Mouse (Mus musculus): ENCODE measurements at regions not wholly inside any gene's neighbourhood (a gene's known extent, or its start where the extent isn't known, plus 50 kb on each side); places are given as distances from the start of the nearest gene placed in this dataset.

DNA sequence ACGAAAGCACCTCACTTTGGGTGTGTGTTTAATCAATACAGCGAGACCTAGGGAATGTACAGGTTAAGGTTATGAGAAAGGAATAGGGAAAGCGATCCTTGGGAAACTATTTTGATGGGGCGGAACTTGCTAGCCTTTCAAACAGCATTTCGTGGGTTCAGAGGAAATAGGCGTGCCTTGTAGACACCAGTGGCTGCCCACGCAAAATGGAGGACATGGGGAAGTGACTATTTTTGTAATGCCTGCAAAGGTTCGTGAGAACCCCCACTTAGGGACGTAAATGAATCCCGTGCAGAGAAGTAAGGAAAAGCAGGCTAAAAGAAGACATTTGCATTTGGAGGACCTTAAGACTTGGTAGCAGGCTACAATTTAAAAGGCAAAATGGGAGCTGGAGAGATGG lies 114.1 kb upstream of the Ppm1h start:
- DNase-seq (ENCODE audit: low read depth, low spot score): no peak

DNA sequence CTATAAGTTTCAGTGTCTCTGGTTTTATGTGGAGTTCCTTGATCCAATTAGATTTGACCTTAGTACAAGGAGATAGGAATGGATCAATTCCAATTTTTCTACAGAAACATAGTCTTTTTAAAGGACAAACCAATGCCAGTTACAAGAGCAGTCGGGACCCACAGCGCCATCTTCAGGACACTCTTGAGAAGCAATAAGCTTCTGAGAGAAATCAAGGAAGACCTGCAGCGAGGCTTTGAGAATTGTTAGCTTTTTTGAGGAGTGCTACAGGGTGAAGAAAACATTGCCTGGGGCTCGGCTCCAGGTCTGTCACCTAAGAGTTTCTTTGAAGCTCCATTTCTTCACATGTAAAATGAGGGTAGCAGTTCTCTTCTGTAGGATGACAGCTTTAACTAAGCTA lies 112.0 kb upstream of the Ppm1h start:
- no peak for DNase-seq (ENCODE audit: low read depth, low spot score)

DNA sequence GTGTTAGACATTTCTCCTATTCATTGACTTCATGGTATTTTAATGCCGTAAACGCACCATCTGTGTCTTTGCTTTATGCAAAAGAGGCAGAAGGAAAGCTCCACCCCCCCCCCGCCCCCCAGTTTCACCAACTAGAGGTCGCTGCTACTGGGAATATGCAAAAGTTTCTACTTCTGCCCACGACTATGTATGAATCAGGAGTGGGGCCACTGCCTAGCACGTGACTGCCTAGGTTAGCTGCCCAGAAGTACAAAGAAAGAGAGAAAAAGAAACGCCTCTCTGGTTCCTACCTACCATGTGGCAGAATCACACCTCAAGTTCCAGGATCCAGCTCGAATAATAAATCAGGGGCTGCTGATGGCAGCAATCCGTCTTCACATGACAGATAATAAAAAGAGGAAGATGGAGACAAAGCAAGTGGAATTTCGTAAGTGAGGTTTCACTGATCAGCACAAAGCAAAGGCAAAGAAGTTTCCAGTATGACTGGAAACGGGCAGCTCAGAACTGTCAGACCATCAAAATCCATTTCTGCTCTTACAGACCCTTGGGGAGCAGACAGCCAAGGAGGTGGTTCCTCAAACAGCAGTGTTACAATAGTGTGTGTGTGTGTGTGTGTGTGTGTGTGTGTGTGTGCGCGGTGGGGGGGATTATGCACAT lies 108.9 kb upstream of the Ppm1h start:
- DNase-seq (ENCODE audit: low read depth, low spot score): no peak

DNA sequence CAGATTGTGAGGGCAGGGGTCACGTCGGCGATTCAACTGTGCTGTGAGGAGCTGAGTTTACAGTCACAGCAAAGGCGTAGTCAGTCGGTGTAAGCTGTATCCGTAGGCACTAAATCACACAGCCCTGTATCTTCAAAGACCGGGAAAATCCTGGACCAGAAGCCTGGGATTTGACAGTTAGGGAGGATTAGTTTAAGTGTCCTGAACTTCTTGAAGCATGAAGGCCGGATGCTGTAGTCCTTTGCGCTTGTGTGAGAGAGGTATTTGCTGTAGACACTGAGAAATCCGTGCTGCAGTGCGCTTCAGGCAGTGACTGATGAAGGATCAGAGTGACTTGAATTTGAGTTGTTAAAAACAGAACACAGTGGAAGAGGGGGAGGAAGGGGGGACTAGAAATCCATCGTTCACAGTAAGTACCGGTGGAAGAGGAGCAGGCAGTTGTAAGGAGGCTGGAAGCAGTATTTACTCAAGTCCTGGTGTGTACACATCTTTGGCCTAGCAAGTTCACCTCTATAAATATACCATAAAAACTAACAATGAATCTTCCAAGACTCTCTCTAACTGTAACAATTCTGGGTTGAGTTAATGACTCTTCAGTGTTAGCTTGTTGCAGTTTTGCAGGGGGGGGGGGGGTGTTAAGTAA lies 107.5 kb upstream of the Ppm1h start:
- no peak for DNase-seq (ENCODE audit: low read depth, low spot score)

DNA sequence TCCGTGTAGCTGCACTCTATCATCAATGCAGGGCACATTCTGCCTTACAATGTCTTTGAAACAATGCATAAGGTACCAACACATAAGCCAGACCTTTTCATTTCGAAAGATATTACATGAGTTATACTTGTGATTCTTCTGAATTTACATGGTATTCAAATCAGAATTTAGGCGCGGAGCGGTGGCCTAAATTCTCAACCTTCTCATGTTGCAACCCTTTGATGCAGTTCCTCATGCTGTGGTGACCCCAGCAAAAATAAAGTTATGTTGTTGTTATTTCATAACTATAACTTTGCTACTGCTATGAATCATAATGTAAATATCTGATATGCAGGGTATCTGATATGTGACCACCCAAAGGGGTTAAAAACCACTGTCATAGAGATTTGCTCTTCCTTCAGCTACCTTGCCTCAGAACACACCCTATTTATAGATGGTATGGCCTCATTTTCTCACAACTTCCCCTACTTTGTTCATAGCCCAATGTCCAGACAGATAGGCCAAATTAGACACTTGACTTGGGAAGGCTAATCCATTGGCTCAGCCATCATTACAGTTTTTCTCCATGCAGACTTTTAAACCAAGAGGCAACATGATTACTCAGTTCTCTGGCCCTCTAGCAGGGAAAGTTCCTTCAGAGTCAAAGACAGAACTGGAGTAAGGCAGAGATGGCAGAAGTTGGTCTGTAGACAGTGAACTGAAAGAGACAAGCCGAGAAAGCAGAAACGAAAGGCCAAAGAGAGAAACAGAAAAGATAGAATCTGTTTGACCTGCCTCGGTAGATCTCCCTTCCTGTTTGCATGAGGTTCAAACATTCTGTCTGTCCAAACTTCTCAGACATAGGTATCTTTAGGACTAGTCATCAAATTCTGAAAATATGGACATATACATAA lies 102.1 kb upstream of the Ppm1h start:
- DNase-seq (ENCODE audit: low read depth, low spot score): no peak

DNA sequence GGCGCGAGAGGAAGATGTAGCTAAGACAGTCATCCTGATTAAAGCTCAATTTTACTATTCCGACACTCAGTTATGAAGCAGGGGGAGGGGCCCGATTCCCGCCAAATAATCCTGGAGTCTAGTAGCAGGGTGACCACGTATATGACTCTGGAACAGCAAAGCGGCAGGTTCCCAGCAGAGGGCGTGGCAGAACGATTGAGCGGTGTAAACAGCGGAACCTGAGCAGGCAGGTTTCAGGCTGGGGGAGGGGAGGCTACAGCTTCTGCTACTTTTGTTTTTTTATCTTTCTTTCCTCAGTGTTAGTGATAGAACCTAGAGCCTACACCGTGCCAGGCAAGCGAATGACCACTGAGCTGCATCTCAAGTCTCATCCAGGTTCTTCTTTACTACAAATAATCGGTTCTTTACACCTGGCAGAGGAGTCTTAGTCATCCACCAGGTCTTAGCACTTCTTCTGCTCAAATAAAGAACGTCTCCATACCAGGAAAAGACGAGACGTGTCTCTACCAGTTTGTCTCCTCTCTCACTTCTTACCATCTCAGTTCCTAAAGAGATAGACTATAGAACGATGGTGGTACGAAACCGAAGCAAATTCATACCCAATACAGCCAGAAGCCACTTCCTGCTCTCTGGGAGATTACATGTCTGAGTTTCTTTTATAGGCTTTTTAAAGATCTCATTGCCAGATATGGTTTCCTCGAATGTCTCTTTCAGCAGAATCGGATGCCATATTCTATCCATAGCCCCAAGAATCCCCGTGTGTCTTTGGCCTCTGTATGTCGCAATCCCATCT lies 100.2 kb upstream of the Ppm1h start:
- DNase-seq (ENCODE audit: low read depth, low spot score): no peak

DNA sequence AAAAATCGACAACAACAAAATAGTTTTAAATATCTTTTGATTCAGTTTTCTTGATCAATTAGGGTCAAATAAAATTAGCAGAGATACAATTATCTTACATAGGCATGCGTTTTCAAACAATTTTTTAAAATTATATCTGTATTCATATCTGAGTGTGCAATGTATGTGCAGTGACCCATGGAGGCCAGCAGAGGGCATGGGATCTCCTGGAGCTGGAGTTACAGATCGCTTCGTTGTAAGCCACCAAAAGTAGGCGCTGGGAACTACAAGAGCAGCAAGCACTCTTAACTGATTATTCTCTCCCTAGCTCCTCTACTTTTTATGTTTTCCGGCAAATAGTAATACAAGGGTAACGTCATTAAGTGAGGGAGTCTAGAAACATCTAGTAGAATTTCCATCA lies 97.5 kb upstream of the Ppm1h start:
- DNase-seq (ENCODE audit: low read depth, low spot score): no peak

DNA sequence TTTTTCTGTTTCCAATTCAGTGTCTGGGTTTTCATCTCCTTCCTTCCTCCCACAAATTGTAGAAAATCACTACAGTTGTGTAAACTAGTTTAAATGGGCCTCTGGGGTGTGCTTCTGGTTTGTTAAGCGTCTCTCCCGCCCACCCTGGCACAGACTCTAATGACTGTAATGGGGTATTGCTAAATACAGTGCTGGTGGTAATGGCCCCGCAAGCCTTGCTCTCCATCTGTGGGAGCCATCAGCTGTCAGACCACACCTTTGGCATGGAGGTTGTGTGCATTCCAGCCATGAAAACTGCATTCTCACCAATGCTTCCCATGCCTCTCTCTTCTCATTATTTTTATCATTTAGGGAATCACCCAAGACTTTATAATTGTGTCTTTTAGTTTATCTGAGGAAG lies 91.0 kb upstream of the Ppm1h start:
- DNase-seq (ENCODE audit: low read depth, low spot score): no peak

DNA sequence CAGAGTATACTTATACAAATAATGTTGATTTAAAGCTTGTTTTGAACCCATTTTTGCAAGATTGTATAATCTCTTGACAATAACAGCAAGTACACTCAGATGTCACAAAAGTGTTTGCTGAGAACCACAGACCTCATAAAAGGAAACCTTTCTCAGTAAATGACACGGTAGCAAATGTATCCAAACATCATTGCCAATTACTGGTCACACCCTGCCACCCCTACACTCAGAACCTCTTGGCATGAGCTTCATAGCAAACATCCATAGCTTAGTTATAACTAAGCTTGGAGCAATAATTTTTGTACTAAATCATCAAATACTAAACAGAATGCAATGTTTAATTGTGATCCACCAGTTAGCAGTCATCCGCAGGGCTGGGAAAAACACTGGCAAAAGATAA lies 79.1 kb upstream of the Ppm1h start:
- no peak for DNase-seq (ENCODE audit: low read depth, low spot score)

DNA sequence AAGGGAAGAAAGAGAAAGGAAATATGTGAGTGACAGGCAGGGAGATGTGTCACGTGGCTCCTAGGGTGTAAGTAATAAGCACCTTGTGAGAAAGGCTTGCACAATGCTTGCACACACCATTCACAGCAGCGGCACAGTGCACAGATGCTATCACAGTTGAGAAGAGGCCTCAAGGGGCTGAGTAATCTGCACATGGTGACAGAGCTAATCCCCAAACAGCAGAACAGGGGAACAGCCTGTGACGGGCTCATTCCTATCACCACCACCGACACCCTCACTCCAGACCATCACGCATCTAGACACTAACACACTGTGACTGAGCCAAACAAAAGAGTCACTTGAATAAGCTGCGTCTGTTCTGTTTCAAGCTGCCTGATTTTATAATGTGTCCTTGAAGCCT lies 76.2 kb upstream of the Ppm1h start:
- no peak for DNase-seq (ENCODE audit: low read depth, low spot score)

DNA sequence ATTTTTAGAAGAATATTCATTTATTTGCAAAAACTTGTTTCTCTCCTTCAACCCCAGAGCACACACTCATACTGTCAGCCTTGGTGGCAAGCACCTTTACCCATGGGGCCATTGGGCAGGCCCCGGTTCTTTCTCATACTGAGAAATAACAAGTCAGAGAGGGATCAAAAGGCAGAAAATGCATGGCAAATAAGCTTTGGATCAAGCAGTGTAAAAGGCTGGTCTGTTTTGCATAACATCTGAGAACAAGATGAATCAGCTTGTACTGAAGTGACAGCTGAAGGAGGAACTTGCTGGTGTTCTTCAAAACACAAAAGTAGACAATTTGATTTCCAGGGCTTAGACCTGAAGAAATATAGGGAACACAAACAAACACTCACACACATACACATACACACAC lies 74.6 kb upstream of the Ppm1h start:
- DNase-seq (ENCODE audit: low read depth, low spot score): no peak

DNA sequence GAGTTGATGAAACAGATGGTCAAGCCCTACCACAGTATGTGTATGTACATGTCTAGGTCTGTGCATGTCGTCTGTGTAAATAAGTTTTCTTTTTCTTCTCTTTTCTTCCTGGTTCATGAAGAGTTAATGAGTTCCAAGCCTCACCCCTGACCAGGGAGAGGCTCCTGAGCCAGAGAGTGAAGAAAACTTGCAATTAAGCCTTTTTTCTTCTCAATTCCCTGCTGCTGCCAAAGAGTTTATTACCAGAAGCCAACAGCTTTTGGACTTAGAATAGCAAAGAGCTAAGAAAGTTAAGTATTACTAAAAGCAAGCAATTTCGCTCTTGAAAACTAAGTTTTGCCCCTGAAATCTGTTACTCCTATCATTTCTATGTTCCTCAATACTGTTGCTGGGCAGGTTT lies 65.3 kb upstream of the Ppm1h start:
- DNase-seq (ENCODE audit: low read depth, low spot score): no peak

DNA sequence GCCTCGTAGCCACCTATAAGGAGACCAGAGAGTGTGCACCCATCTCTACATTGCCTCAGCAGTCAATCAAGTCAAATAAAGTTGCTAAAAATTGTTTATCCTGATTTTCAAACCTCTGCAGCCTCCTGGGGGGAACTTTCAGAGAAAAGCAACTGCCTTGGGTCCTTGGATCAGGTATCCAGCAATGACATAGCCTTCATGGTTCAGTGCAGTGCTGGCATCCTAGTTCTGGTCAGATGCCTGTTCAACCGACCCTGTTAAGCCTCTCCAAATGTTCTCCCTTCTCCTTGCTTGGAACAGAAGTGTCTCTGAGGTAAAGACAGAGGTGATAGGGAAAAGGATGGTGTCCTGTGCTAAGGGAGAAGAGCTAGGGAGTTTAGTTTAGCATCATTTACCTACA lies 64.7 kb upstream of the Ppm1h start:
- no peak for DNase-seq (ENCODE audit: low read depth, low spot score)

DNA sequence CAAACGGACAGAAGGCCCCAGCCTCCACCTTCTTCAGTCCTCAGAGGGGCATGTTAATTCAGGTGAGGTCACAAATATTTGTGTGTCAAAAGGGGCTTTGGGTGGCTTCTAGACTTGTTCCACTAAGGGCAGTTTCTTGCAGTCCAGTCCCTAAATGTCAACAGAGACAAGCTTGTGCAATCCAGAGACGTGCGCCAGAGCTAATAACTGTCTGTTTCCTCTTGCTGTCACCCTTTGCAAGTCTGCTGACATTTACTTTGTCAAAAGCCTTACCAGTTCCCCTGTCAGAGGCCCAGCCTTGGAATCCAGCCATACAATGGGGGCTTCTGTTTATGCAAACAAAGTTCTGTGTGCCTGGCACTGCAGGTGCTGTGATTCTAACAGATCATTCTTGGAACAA lies 63.8 kb upstream of the Ppm1h start:
- DNase-seq (ENCODE audit: low read depth, low spot score): no peak

DNA sequence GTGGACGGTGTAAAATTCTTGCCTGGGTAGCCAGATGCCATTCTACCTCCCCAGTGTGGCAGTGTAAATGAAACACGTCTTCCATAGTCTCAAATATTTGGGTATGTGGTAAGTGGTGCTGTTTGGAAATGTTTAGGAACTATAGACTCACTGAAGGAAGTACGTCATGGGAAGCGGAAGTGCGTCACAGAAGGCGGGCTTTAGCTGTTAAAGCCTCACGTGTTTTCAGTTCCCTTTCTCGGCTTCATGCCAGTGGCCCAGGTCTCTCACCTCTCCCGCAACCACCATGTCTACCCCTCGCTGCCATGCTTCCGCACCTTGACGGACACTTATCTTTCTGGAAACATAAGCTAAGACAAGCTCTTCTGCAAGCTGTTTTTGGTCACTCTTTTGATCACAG lies 62.9 kb upstream of the Ppm1h start:
- no peak for DNase-seq (ENCODE audit: low read depth, low spot score)

DNA sequence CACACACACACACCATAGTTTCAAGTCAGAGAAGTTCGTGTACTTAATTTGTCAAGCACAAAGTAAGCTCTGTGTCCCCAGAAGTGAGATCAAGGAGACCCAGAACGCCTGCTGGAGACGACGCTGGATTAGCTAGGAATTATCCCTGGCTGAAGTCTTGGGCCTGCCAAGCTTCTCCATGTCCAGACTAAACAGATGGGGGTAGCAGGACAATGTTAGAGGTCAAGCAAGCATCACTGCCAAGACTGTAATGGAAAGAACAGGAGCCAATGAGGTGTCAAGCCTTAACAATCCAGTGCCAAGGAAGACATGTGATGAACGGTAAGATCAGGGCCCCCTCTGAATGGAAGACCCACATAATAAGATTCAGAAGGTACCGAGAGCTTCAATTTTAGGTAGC lies 62.2 kb upstream of the Ppm1h start:
- DNase-seq (ENCODE audit: low read depth, low spot score): no peak

DNA sequence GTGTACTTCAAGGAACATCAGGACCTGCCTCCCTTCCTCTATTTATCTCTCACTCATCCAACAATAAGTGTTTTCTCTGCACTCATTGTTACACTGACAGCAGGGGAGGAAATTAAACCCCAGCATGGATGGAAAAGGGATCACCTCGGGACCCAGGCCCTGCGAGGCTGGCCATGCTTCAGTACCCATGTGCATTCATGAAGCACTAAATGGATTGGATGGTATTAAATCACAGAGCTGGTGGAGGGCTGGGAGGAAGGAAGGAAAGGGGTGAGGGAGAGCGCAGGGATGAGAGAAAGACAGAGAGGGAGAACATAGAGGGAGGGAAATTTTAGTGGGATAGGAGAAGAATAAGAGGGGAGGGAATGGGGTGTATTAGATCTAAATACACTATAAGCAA lies 59.7 kb upstream of the Ppm1h start:
- no peak for DNase-seq (ENCODE audit: low read depth, low spot score)

DNA sequence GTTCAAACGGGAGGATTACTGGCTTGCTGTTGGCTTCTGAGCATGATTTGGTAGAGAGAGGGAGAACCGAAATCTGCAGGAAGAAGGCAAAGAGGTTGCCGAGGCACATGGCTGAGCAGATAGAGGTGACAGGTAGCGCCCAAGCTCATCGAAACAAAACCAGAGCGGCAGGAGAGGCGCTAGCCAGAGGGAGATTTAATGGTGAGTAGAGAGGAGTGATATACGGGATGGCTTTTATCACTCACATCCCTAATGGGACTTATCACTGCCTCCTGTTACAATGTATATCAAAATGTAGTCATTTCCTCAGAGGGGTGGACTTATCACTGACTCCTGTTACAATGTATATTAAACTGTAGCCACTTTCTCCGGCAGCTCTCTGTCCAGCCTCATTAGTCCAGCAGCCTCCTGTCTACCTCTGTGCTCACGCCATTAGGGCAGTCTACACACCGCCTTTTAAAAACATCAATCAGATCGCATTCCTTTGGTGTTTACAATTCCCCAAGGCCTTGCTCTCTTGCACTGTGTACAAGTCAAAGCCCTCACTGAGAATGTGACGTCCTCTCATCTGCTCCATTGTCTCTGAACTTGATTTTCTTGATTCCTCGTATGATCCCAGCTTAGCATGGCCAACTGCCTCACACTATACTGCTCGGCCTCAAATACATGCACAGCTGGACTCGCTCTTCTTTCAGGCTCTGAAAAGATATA lies 59.0 kb upstream of the Ppm1h start:
- DNase-seq (ENCODE audit: low read depth, low spot score): no peak

All from brain, embryonic 18.5 days (tissue).